In genomic region chr2:59287630-59288029, GRCm38 (mm10) we compare ENCODE assay signal across 27 mouse cellular contexts.
DNase-seq lines count a peak whose midpoint lies in the region; ATAC-seq and TF ChIP-seq lines count a peak whose summit lies in the region.
"Had no signal": no experiment of that assay in that cellular context is flagged by ENCODE, and none has a peak within 500 bp of the region (broad histone marks: within the 10 kb centered on the region; RNA-seq: fewer than 3 reads in every experiment).

No protein-coding gene starts in this region.

- 49% methylated on average over 8 of the region's 8 CpGs for WGBS in kidney, embryonic 14.5 days
- WGBS in midbrain, embryonic 13.5 days = 80% methylated on average over 8 of the region's 8 CpGs
- 71% methylated on average over 8 of the region's 8 CpGs for WGBS in midbrain, postnatal 0 days

- peaks cover 4% of the 10 kb centered on the region for H3K4me1 ChIP-seq in kidney, embryonic 14.5 days (ENCODE audit: control insufficient read depth, insufficient read depth, low read length)
- no peaks in the 10 kb centered on the region for H3K4me1 ChIP-seq in midbrain, embryonic 13.5 days (replicated peaks)
- H3K4me1 ChIP-seq in midbrain, postnatal 0 days (ENCODE audit: insufficient read depth, low read length) = no peaks in the 10 kb centered on the region
- H3K4me1 ChIP-seq: hindbrain, embryonic 15.5 days had no signal

- H3K9ac ChIP-seq in kidney, embryonic 14.5 days (ENCODE audit: low read depth, low read length) = no peak overlapping the region
- no peak overlapping the region for H3K9ac ChIP-seq in midbrain, embryonic 13.5 days (replicated peaks)
- H3K9ac ChIP-seq in midbrain, postnatal 0 days (replicated peaks; ENCODE audit: low read length, poor library complexity, severe bottlenecking) = no peak overlapping the region
- H3K9ac ChIP-seq: forebrain, embryonic 13.5 days; heart, embryonic 13.5 days; hindbrain, embryonic 15.5 days; limb, embryonic 13.5 days; lung, embryonic 15.5 days; neural tube, embryonic 13.5 days had no signal

- H3K27ac ChIP-seq in kidney, embryonic 14.5 days (ENCODE audit: low read depth, low read length) = no peak overlapping the region
- H3K27ac ChIP-seq in midbrain, embryonic 13.5 days = no peak overlapping the region
- H3K27ac ChIP-seq in midbrain, postnatal 0 days (ENCODE audit: low read depth, low read length) = no peak overlapping the region
- H3K27ac ChIP-seq in gastrocnemius, adult 2 months = no peak overlapping the region
- H3K27ac ChIP-seq: forebrain, embryonic 13.5 days; hindbrain, embryonic 10.5 days; hindbrain, embryonic 15.5 days; limb, embryonic 13.5 days; lung, embryonic 15.5 days; neural tube, embryonic 13.5 days; stomach, postnatal 0 days had no signal

- DNase-seq in kidney, postnatal 4 days = no peak
- DNase-seq in midbrain, postnatal 0 days (ENCODE audit: low spot score) = no peak
- no peak for DNase-seq in gastrocnemius, adult 2 months
- no peak for DNase-seq in gastrocnemius, postnatal 14 days
- DNase-seq: adrenal gland, adult 8-10 months; cerebellum, adult 2 months; cerebellum, postnatal 25 days; gastrocnemius, postnatal 25 days; heart, postnatal 14 days; kidney, postnatal 14 days; right cerebral cortex, postnatal 4 days; thymus, postnatal 4 days had no signal

- no peak overlapping the region for H3K4me2 ChIP-seq in kidney, embryonic 14.5 days (replicated peaks; ENCODE audit: low read depth, low read length)
- H3K4me2 ChIP-seq in midbrain, embryonic 13.5 days (replicated peaks) = no peak overlapping the region
- no peak overlapping the region for H3K4me2 ChIP-seq in midbrain, postnatal 0 days (ENCODE audit: low read depth, low read length, poor library complexity, severe bottlenecking)
- H3K4me2 ChIP-seq: forebrain, embryonic 13.5 days; heart, embryonic 13.5 days; hindbrain, embryonic 15.5 days; limb, embryonic 13.5 days; liver, embryonic 11.5 days; lung, embryonic 15.5 days; neural tube, embryonic 13.5 days had no signal

- H3K27me3 ChIP-seq in kidney, embryonic 14.5 days (ENCODE audit: control insufficient read depth, insufficient read depth, low read length) = no peaks in the 10 kb centered on the region
- no peaks in the 10 kb centered on the region for H3K27me3 ChIP-seq in midbrain, embryonic 13.5 days
- no peaks in the 10 kb centered on the region for H3K27me3 ChIP-seq in midbrain, postnatal 0 days (ENCODE audit: insufficient read depth, low read length)
- H3K27me3 ChIP-seq: forebrain, embryonic 13.5 days; heart, embryonic 13.5 days; hindbrain, embryonic 15.5 days; limb, embryonic 13.5 days; lung, embryonic 15.5 days; megakaryocyte, embryonic 14.5 days; neural tube, embryonic 13.5 days had no signal

- intact Hi-C loops in gastrocnemius, adult 2 months (cut with DNase I) = loop anchor here (10.0 kb wide), 1 partner anchor 583 kb away; no protein-coding TSS in a partner anchor
- intact Hi-C loops in gastrocnemius, postnatal 14 days (cut with DNase I; ENCODE audit: low total_unique reads) = no loop called here

- peak; percentile 50 for ATAC-seq in kidney, embryonic 14.5 days (ENCODE audit: low FRiP score, low TSS enrichment)
- 0 out of 2 replicates have a peak, but pooled peaks have one; percentile 17 for ATAC-seq in midbrain, embryonic 13.5 days
- ATAC-seq in midbrain, postnatal 0 days (ENCODE audit: low FRiP score) = no peak
- peak; percentile 25; the same call in 1 of the 2 replicates for ATAC-seq in common myeloid progenitor, adult 5-6 weeks (replicated peaks; ENCODE audit: low read depth, poor library complexity, severe bottlenecking)
- ATAC-seq: CD4-positive, CD25-positive, alpha-beta regulatory T cell, adult 4 months; forebrain, embryonic 13.5 days; inflammation-experienced regulatory T-cells, adult 6 months had no signal

- TF ChIP-seq CTCF in midbrain, postnatal 0 days (IDR thresholded peaks at IDR 0.05) = no peak
- no peak for TF ChIP-seq CTCF in gastrocnemius, adult 2 months (IDR thresholded peaks at IDR 0.05)

- no peak overlapping the region for H3K4me3 ChIP-seq in kidney, embryonic 14.5 days (ENCODE audit: low read length)
- no peak overlapping the region for H3K4me3 ChIP-seq in midbrain, embryonic 13.5 days (replicated peaks)
- no peak overlapping the region for H3K4me3 ChIP-seq in midbrain, postnatal 0 days (ENCODE audit: low read depth, low read length)
- no peak overlapping the region for H3K4me3 ChIP-seq in gastrocnemius, adult 2 months
- H3K4me3 ChIP-seq: forebrain, embryonic 13.5 days; heart, embryonic 13.5 days; hindbrain, embryonic 10.5 days; hindbrain, embryonic 15.5 days; limb, embryonic 13.5 days; lung, embryonic 15.5 days; megakaryocyte, embryonic 14.5 days; neural tube, embryonic 13.5 days had no signal

- H3K36me3 ChIP-seq in kidney, embryonic 14.5 days (ENCODE audit: control insufficient read depth, insufficient read depth, low read length) = no peaks in the 10 kb centered on the region
- H3K36me3 ChIP-seq in midbrain, embryonic 13.5 days = no peaks in the 10 kb centered on the region
- H3K36me3 ChIP-seq in midbrain, postnatal 0 days (ENCODE audit: insufficient read depth, low read length) = 0 out of 2 replicates have a peak, but pooled peaks cover 3% of the 10 kb centered on the region
- H3K36me3 ChIP-seq: hindbrain, embryonic 10.5 days; hindbrain, embryonic 15.5 days; limb, embryonic 13.5 days; lung, embryonic 15.5 days; neural tube, embryonic 13.5 days had no signal

- no peaks in the 10 kb centered on the region for H3K9me3 ChIP-seq in kidney, embryonic 14.5 days (ENCODE audit: control insufficient read depth, low read length)
- no peaks in the 10 kb centered on the region for H3K9me3 ChIP-seq in midbrain, embryonic 13.5 days
- no peaks in the 10 kb centered on the region for H3K9me3 ChIP-seq in midbrain, postnatal 0 days (ENCODE audit: low read length)
- H3K9me3 ChIP-seq: forebrain, embryonic 13.5 days; heart, embryonic 13.5 days; hindbrain, embryonic 10.5 days; hindbrain, embryonic 15.5 days; limb, embryonic 13.5 days; lung, embryonic 15.5 days; megakaryocyte, embryonic 14.5 days; neural tube, embryonic 13.5 days had no signal
